Mouse (Mus musculus) stomach, postnatal 0 days (tissue): Measurements from ENCODE around the gene Galnt10. TPM values are rescaled to one million over a fixed set of nuclear protein-coding genes. Genes with fewer than 3 reads are reported as not detected.

Experiments
- ATAC-seq: fragments of 200-750 bp; cut with Nextera tagmentation; 2 replicates; pipeline ENCODE4 v1.8.0; 2017; ENCODE audit not compliant: low FRiP score, low TSS enrichment
- DNase-seq: peaks from one replicate; pipeline ENCODE4 v3.0.0-alpha.2; 2016; ENCODE audit warnings: low spot score
- H3K27ac ChIP-seq: fragments of 300-500 bp; sonication (generic); replicated peaks from 2 replicates; pipeline ENCODE4 v1.5.1; 2014; ENCODE audit warnings: mild to moderate bottlenecking, control low read depth
- H3K27me3 ChIP-seq: fragments of 300-500 bp; sonication (generic); 2 replicates; pipeline ENCODE4 v1.6.1; 2014; ENCODE audit warnings: low read length; ENCODE audit not compliant: control insufficient read depth, insufficient read depth
- H3K36me3 ChIP-seq: fragments of 300-500 bp; sonication (generic); 2 replicates; pipeline ENCODE4 v1.6.1; 2014; ENCODE audit warnings: low read length, mixed read lengths; ENCODE audit not compliant: control insufficient read depth, insufficient read depth
- H3K4me1 ChIP-seq: fragments of 300-500 bp; sonication (generic); replicated peaks from 2 replicates; pipeline ENCODE4 v1.6.1; 2014; ENCODE audit warnings: antibody characterized with exemption; ENCODE audit not compliant: control insufficient read depth, insufficient read depth
- H3K4me2 ChIP-seq: fragments of 300-500 bp; sonication (generic); replicated peaks from 2 replicates; pipeline ENCODE4 v1.6.1; 2014; ENCODE audit warnings: low read depth, mild to moderate bottlenecking, control low read depth, moderate library complexity
- H3K4me3 ChIP-seq: fragments of 300-500 bp; sonication (generic); 2 replicates; pipeline ENCODE4 v1.5.1; 2014; ENCODE audit warnings: low read depth, low read length, control low read depth
- H3K9ac ChIP-seq: fragments of 300-500 bp; sonication (generic); 2 replicates; pipeline ENCODE4 v1.6.1; 2014; ENCODE audit warnings: mild to moderate bottlenecking, low read length, control low read depth, mixed read lengths
- H3K9me3 ChIP-seq: fragments of 300-500 bp; sonication (generic); 2 replicates; pipeline ENCODE4 v1.6.1; 2016; ENCODE audit warnings: low read length; ENCODE audit not compliant: control insufficient read depth
- CTCF ChIP-seq: IDR thresholded peaks from 2 replicates; pipeline ENCODE4 v1.5.1; 2016; ENCODE audit warnings: antibody characterized with exemption, low read depth, mild to moderate bottlenecking, moderate library complexity
- EP300 ChIP-seq: optimal IDR thresholded peaks from 2 replicates; pipeline ENCODE3; 2016; ENCODE audit warnings: antibody characterized with exemption
- WGBS: fragments of 180-500 bp; shearing (Covaris S2); extraction: QIAGEN DNeasy Blood & Tissue Kit; methylation state at CpG from one replicate; pipeline ENCODE4 v1.1.7; 2014; 5-methylcytosine and 5-hydroxymethylcytosine counted together
- polyA plus RNA-seq: library from polyadenylated mRNA; unstranded; fragments of >200 nt; fragmentation: Nextera tagmentation; extraction: Ambion mirVana; gene quantifications from 2 replicates; pipeline ENCODE4 v1.2.1, GENCODE M21; 2015

The Galnt10 gene
- polyA plus RNA-seq, 1 experiment from 2014 or later, result 8.8 TPM

- Histone ChIP-seq H3K4me3 (no peak overlapping the region), H3K27me3 (no peaks in the 10 kb centered on the region), H3K9me3 (no peaks in the 10 kb centered on the region), H3K4me1 (peaks cover 9% of the 10 kb centered on the region; the same call in 1 of the 2 replicates), H3K27ac (0 out of 2 replicates have a peak overlapping the region, but pooled peaks have one; percentile 24), H3K4me2 (no peak overlapping the region), H3K9ac (no peak overlapping the region), H3K36me3 (no peaks in the 10 kb centered on the region)
- DNase-seq (no peak), ATAC-seq (no peak)
- WGBS, result 39% methylated on average over 8 of the region's 8 CpGs
- TF ChIP-seq EP300 (no peak), CTCF (no peak)
Observed at GRCm38 (mm10) chr11:57683931-57684330, 38.7 kb downstream of the Galnt10 start.

- Histone ChIP-seq H3K4me3 (no peak overlapping the region), H3K4me1 (peaks cover 9% of the 10 kb centered on the region; the same call in 1 of the 2 replicates), H3K36me3 (no peaks in the 10 kb centered on the region), H3K9me3 (no peaks in the 10 kb centered on the region), H3K9ac (no peak overlapping the region), H3K4me2 (no peak overlapping the region), H3K27me3 (no peaks in the 10 kb centered on the region), H3K27ac (no peak overlapping the region)
- DNase-seq (no peak), ATAC-seq (no peak)
- TF ChIP-seq EP300, result no peak
- TF ChIP-seq CTCF, result no peak
- WGBS, result 61% methylated on average over 5 of the region's 5 CpGs
Observed at GRCm38 (mm10) chr11:57684891-57685290, 39.6 kb downstream of the Galnt10 start.

DNA sequence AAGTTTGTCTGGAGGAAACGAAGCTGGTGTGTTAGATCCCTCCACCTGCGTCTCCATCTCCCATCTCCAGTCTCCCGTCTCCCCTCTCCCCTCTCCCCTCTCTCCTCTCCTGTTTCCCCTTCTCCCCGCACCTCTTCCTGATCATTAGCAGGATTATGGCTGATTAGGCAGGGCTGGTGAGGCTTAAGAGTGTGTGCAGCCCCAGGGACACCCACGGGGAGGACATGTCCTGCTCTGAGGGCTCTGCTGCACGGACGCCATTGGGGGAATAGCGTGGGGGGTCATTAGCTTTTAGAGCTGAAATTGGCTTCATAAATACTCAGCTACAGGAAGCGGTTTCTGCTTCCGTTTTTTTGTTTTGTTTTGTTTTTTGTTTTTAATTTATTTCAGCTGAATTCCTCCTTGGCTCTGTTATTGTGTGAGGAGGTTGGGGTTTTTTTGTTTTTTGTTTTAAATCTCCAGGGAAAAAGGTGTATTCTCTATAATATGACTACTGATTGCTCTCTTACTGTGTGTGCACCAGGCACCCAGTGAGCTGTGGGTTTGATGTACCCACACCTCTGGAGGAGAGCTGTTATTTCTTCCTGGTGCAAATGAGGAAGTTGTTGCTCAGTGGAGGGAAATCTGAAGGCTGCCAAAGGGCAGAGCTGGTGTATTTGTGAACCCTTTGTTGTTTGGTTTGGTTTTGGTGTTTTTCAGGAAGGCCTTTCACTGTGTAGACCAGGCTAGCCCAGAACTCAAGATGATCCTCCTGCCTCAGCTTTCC is 40.6 kb downstream of the Galnt10 start:
- Histone ChIP-seq H3K4me2 (no peak overlapping the region), H3K27me3 (no peaks in the 10 kb centered on the region), H3K36me3 (no peaks in the 10 kb centered on the region), H3K9me3 (no peaks in the 10 kb centered on the region), H3K9ac (no peak overlapping the region), H3K4me1 (peaks cover 9% of the 10 kb centered on the region; the same call in 1 of the 2 replicates), H3K4me3 (no peak overlapping the region), H3K27ac (no peak overlapping the region)
- WGBS, result 77% methylated on average over 10 of the region's 10 CpGs
- DNase-seq (no peak), ATAC-seq (no peak)
- TF ChIP-seq CTCF (no peak), EP300 (no peak)

DNA sequence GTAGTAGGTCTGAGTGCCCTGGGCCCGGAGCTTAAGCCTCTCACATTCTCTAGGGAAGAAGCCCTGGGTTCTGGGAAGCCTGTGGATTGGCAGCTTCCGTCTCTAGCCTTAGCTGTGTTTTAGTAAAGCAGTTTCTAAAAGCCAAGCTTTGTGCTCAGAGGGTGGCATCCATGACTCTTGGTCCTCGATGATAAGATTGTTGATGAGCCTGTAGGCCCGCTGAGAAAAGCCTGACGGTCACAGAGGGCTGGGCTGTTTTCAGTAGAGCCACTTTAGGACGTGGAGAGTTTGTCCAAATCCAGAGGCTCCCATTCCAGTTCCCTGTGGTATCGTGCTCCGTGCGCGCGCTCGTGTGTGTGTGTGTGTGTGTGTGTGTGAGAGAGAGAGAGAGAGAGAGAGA is 41.6 kb downstream of the Galnt10 start:
- H3K27ac ChIP-seq, result no peak overlapping the region
- no peak overlapping the region for H3K9ac ChIP-seq
- H3K9me3 ChIP-seq, result no peaks in the 10 kb centered on the region
- no peak overlapping the region for H3K4me2 ChIP-seq
- TF ChIP-seq CTCF (no peak), EP300 (no peak)
- DNase-seq, result no peak
- H3K4me3 ChIP-seq, result no peak overlapping the region
- 83% methylated on average over 12 of the region's 12 CpGs for WGBS
- no peaks in the 10 kb centered on the region for H3K27me3 ChIP-seq
- H3K4me1 ChIP-seq, result peaks cover 9% of the 10 kb centered on the region; the same call in 1 of the 2 replicates
- ATAC-seq, result no peak
- no peaks in the 10 kb centered on the region for H3K36me3 ChIP-seq

GRCm38 (mm10) chr11:57687258-57687657 is 42.0 kb downstream of the Galnt10 start:
- Histone ChIP-seq H3K9me3 (no peaks in the 10 kb centered on the region), H3K4me2 (no peak overlapping the region), H3K36me3 (no peaks in the 10 kb centered on the region), H3K4me1 (peaks cover 9% of the 10 kb centered on the region; the same call in 1 of the 2 replicates), H3K9ac (no peak overlapping the region), H3K27ac (no peak overlapping the region), H3K4me3 (no peak overlapping the region), H3K27me3 (no peaks in the 10 kb centered on the region)
- no peak for TF ChIP-seq CTCF
- no peak for TF ChIP-seq EP300
- 90% methylated on average over 9 of the region's 9 CpGs for WGBS
- DNase-seq (no peak), ATAC-seq (no peak)
